Mouse (Mus musculus): ENCODE measurements at regions not wholly inside any gene's neighbourhood (a gene's known extent, or its start where the extent isn't known, plus 50 kb on each side); places are given as distances from the start of the nearest gene placed in this dataset.

DNA sequence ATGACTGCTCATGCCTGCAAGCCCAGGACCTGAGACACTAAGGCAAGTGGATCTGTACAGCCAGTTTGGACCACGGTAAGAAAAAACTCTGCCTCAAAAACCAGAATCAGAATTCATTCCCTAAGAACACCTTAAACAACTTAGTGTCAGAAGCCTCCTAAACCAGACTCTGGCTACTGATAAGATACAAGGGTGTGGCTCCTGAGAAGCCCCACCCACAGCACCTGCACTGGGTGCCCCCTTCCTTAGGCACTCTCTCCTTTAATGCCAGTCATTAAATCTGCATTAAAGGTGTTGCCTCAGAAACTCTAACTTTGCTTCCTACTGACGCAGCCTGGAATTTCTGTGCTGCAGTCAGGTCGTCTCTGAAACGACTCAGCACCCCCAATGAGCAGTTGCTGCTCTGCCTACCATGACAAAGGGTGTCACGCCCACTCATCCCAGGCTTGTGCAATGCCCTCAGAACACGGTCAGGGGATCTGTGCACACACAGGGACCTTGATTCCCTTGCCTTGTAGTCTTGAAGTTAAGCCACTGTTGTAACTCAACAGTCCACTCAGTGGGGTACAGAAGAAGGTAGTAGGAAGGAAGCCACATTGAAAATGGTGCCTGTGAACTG is 62.8 kb upstream of the H2afz start:
- no peak for TF ChIP-seq CTCF (IDR thresholded peaks at IDR 0.05; ENCODE audit: low read depth)
- no peak for TF ChIP-seq EP300 (optimal IDR thresholded peaks at IDR 0.05)

Measured in stomach, postnatal 0 days (tissue).